Mouse (Mus musculus) neural tube, embryonic 10.5 days (tissue): ENCODE measurements around the gene Rpl19.

Experiments used
- DNase-seq: peaks from one replicate; pipeline ENCODE4 v3.0.0-alpha.2; 2017; ENCODE audit warnings: low spot score; ENCODE audit errors: extremely low spot score

The Rpl19 gene

DNA sequence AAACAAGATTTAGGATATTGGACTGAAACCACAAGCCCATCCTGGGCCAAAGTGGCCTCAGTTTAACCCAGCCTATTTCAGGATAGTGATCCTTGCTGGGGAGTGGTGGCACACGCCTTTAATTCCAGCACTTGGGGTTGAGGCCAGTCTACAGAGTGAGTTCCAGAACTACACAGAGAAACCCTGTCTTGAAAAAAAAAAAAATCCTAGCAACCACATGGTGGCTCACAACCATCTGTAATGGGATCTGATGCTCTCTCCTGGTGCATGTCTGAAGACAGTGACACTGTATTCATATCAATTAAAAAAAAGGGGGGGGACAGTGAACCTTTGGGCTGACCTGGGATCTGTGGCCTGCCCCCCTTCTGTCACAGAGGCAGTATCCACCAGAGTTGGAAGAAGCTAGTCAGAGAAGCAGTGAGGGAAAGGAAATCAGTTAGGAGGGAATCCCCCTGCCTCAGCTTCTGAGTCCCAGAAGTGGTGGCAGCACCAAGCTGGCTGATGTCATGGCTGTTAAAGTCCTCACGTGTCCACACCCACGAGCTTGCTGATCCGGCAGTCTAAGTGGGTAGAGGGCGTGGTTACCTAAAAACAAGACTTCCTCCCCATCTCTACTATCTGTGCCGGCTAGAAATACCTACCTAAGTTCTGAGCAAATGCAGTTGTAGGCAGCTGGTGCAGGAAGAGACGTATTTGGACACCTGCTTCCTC, 27.5 kb upstream of the Rpl19 start:
- DNase-seq: no peak

DNA sequence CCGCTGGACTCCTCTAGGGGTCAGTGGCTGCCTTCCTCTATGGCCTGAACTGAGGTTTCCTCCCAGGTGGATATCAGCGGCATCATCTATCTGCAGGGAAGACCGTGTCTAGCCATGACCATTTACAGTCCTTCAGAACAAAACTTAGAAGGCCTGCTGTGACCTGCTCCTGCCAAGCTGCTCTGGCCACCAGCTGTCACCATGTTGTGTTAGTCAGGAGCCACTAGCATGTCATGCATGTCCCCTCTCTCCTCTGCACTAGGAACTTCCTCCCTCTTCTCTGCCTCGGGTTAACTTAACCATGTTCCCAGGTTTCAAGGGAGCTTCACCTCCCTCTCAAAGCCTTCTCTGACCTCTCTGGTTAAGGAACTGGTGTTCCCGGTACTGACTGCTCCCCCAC, 26.8 kb upstream of the Rpl19 start:
- no peak for DNase-seq

DNA sequence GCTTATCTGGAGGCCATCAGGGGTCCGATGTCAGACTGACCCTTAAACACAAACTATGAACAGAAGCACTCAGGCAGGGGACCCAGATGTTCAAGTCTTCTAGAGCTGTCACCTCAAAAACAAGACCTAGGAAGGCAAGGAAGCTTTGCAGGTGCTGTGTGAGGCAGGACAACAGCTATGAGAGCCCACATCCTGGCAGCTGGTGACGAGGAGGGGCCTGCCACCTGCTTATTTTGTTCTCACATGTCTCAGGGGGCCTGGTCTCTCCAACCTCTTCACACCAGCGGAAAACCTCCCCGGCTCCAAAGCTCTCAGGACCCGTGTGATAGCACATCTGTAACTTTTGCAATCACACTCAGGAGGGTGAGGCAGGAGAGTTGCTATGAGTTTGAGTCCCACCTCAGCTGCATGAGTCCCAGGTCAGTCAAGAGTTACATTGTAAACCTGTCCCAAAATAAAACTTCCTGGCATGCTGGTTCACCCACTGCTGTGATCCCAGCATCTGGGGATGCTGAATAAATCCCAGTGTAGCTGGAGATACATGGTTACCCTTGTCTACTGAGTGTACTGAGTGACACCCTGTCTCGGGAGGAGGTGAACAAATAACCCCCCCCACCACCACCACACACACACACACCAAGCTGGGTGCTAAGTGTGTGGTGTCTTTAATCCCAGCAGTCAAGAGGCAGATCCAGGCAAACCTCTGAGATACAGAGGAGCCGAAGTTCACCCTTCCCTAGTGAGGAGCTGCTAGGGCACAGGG, 26.0 kb upstream of the Rpl19 start:
- no peak for DNase-seq

DNA sequence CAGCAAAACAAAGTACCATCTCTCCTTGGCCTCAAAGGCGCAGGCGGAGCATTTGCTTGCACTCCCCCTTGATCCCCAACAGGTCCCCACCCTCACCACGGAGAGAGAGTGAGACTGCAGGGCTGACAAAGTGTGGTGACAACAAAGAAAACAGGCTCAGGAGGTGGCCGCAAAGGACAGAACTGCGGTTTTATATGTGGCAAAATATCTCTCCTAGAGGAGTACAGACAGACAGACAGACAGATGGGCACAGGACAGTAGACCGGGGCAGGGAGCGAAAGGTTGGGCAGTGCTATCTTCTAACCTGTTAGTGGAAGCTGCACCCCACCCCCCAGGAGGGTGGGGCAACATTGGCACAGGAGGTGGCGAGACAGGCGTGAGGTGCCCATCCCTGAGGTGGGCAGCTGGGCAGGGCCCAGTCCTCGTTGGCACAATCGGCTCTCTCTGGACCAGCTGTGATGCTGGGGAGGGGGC, 25.1 kb upstream of the Rpl19 start:
- DNase-seq: no peak

- DNase-seq: no peak
These were observed 24.5 kb upstream of the Rpl19 start for GRCm38 (mm10) chr11:98001986-98002385.

- peak; percentile 85 for DNase-seq
These were observed 23.9 kb upstream of the Rpl19 start for GRCm38 (mm10) chr11:98002627-98003026.

DNA sequence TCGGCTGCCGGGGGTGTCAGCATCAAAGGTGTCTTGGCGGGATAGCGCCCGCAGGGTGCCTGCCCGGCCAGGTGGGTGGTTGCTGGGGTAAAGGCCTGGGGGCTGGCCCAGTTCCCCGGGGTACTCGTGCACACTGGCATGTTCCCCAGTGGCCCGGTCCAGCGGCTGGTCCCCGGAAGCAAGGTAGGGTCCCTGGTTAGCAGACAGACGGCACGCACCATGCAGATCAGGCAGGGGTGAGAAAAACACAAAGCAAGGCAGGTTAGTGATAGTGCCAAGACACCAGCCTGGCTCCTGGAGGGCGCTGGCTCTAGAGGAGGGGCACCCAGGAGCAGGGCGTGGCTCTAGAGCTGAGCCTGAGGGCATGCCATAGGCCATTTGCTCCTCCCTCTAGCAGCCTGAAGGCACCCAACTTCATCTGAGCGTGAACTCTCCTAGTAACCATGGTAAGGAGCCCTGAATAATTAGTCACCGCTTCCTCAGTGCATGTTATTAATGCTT, 23.3 kb upstream of the Rpl19 start:
- DNase-seq: no peak

- DNase-seq: no peak
These were observed 22.3 kb upstream of the Rpl19 start for GRCm38 (mm10) chr11:98004161-98004560.

- no peak for DNase-seq
These were observed 21.4 kb upstream of the Rpl19 start for GRCm38 (mm10) chr11:98005076-98005475.

DNA sequence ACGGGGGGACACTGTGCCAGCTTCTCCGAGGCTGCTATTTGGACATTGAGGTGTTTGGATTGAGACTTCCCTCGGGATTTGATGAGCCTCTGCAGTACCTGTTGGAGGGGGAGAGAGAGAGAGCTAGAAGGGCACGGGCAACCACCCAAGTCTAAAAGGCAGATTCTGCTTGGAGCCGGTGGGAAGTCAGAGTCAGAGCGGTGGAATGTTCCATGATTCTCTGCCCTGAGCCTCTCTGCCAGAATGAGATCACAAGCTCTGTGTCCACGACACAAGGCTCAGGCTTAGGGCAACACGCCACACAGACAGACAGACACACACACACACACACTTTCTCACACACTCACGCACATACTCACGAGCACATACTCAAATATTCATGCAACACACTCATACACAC, 20.8 kb upstream of the Rpl19 start:
- no peak for DNase-seq

DNA sequence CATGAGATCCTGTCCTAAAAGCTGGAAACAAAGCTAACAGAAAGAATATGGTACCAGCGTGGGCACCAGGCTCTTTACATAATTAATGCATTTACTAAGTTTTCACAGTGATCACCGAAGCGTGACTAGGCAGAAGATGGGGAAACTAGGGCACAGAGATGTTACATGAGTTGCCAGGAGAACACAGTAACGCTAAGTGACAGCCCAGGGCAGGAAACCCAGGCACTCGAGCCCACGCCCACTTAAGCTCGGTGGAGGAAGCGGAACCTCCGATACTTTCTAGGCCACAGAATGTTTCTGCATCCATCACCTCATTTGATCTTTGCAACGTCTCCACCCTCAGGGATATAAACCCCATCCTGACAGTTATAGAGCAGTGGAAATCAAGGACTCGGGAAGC, 18.4 kb upstream of the Rpl19 start:
- no peak for DNase-seq

- DNase-seq: no peak
These were observed 14.8 kb upstream of the Rpl19 start for GRCm38 (mm10) chr11:98011716-98012115.

GRCm38 (mm10) chr11:98012831-98013230, 13.7 kb upstream of the Rpl19 start:
- no peak for DNase-seq

- DNase-seq: no peak
These were observed 10.3 kb upstream of the Rpl19 start for GRCm38 (mm10) chr11:98016177-98016576.

- DNase-seq: no peak
These were observed 9.7 kb upstream of the Rpl19 start for GRCm38 (mm10) chr11:98016824-98017223.

GRCm38 (mm10) chr11:98018222-98018621, 8.3 kb upstream of the Rpl19 start:
- no peak for DNase-seq

GRCm38 (mm10) chr11:98018858-98019641, 7.5 kb upstream of the Rpl19 start:
- no peak for DNase-seq

DNA sequence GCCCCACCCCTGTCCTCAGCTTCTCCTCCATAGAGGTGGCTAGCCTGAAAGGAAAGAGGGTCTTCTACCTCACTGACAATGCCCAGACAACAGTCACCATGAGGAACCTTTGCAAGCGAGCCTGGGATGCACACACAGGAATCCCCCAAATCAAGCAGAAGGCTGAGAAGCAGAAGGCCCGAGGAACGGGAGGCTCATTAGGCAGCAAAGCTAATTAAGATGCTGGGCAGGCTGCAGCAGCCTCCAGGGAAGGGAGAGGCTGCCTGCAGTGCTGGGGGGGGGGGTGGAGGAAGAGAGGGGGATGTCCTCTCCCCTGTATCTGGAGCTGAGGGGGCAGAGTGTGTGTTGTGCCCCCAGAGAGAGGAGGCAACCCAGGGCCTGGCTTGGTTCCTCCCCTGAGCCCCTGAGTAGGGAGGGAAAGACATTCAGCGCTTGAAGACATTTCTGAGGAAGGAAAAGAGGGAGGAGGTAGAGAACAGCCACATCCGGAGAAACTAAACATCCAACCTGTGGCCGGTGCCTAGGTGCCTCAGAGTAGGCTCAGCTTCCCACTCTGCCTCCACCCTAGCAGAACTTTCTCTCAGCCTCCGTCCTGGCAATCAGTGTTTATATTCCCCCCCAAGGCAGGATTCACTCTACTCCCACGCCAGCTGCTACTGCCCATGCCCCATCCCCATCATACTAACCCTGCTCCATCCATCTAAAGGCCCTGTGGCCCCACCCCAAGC, 6.5 kb upstream of the Rpl19 start:
- DNase-seq: no peak

DNA sequence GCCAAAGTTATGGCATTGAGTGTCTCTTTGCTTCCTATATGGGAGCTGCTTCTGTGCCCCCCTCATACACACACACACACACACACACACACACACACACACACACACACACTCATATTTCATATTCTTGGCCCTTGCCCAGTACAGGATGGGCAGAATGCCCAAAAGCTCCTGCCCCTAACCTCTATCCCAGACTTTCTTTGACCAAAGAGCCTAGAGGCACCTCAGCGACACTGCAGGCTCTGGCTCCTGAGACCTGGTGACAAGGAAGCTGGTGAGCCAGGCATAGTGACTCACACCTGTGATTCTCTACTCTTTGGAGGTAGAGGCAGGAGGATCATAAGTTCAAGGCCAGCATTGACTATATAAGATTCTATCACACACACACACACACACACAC, 5.8 kb upstream of the Rpl19 start:
- DNase-seq: no peak

DNA sequence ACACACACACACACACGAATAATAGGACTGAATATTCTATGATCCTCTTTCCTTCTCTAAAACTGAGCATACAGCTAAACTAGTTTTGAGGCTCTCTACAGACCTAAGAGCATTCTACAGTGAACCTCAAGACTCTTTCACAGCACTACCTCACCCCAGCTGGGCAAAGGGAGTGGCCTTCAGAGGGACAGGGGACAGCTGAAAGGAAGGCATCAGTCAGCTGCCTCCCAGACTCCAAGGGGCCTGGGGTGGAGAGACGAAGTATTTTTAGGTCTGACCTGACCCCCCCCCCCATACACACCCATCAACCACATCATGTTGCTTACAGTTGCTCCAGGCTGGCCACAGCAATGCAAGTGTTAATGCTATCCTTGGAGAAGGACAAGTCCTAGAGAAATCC, 5.4 kb upstream of the Rpl19 start:
- DNase-seq: no peak

- DNase-seq: peak; percentile 63
These were observed 4.8 kb upstream of the Rpl19 start for GRCm38 (mm10) chr11:98021565-98022252.
